Mouse (Mus musculus) hindbrain, embryonic 12.5 days (tissue): Measurements from ENCODE around the gene Cerk. TPM values are rescaled to one million over a fixed set of nuclear protein-coding genes. Genes with fewer than 3 reads are reported as not detected.
"Not testable (repeated sequence)": the region's sequence is repeated elsewhere in the genome, so short reads cannot be mapped to it uniquely, and the experiment has no call there.

ENCODE experiments used
- ATAC-seq: fragments of 200-750 bp; cut with Nextera tagmentation; 2 replicates; pipeline ENCODE4 v1.8.0; 2017; ENCODE audit warnings: moderate TSS enrichment; ENCODE audit not compliant: low FRiP score
- H3K27ac ChIP-seq: fragments of 300-500 bp; sonication (generic); 2 replicates; pipeline ENCODE4 v1.5.1; 2016; ENCODE audit warnings: mild to moderate bottlenecking
- H3K27me3 ChIP-seq: fragments of 300-500 bp; sonication (generic); 2 replicates; pipeline ENCODE4 v1.6.1; 2016; ENCODE audit warnings: mild to moderate bottlenecking
- H3K36me3 ChIP-seq: fragments of 300-500 bp; sonication (generic); 2 replicates; pipeline ENCODE4 v1.6.1; 2016; ENCODE audit warnings: mild to moderate bottlenecking
- H3K4me1 ChIP-seq: fragments of 300-500 bp; sonication (generic); 2 replicates; pipeline ENCODE4 v1.6.1; 2016
- H3K4me2 ChIP-seq: fragments of 300-500 bp; sonication (generic); replicated peaks from 2 replicates; pipeline ENCODE4 v1.6.1; 2016; ENCODE audit warnings: mild to moderate bottlenecking
- H3K4me3 ChIP-seq: fragments of 300-500 bp; sonication (generic); 2 replicates; pipeline ENCODE4 v1.5.1; 2016; ENCODE audit warnings: mild to moderate bottlenecking
- H3K9ac ChIP-seq: fragments of 300-500 bp; sonication (generic); 2 replicates; pipeline ENCODE4 v1.6.1; 2016; ENCODE audit warnings: mild to moderate bottlenecking, moderate library complexity
- H3K9me3 ChIP-seq: fragments of 300-500 bp; sonication (generic); replicated peaks from 2 replicates; pipeline ENCODE4 v1.6.1; 2016; ENCODE audit warnings: mild to moderate bottlenecking
- WGBS: fragments of 180-500 bp; shearing (Covaris S2); methylation state at CpG from one replicate; pipeline ENCODE4 v1.1.7; 2016; 5-methylcytosine and 5-hydroxymethylcytosine counted together
- polyA plus RNA-seq: library from polyadenylated mRNA; unstranded; fragments of >200 nt; fragmentation: Nextera tagmentation; extraction: Ambion mirVana; gene quantifications from 2 replicates; pipeline ENCODE4 v1.2.1, GENCODE M21; 2016

Cerk gene
- polyA plus RNA-seq, 1 experiment from 2014 or later: 26.0 TPM

DNA sequence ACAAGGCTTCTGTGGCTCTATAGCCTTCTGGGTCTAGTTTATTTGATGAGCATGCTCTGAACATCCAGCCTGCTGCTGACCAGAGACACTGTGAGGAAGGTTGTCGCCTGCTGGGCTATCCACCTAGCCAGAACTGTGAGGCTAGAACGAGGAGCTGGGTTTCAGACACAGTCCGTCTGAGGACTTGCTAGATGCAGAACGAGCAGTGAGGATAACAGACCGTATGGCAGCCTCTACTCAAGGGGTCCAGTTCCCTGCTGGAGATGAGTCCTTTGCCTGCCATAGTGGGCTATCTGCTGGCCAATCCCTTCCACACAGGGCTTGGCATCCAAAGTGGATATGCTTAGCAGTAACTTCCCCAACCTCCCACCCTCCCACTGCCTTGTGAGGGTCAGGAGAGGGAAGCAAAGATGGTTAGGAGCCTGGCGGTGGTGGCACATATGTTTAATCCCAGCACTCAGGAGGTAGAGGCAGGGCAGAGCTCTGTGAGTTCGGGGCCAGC lies 17.4 kb upstream of the Cerk start:
- H3K4me3 ChIP-seq: no peak overlapping the region
- no peaks in the 10 kb centered on the region for H3K27me3 ChIP-seq
- H3K36me3 ChIP-seq: no peaks in the 10 kb centered on the region
- peaks cover 6% of the 10 kb centered on the region; the same call in 1 of the 2 replicates for H3K4me1 ChIP-seq
- no peak overlapping the region for H3K4me2 ChIP-seq
- H3K9me3 ChIP-seq: no peaks in the 10 kb centered on the region
- H3K9ac ChIP-seq: no peak overlapping the region
- 80% methylated on average over 7 of the region's 7 CpGs for WGBS
- no peak for ATAC-seq
- no peak overlapping the region for H3K27ac ChIP-seq

DNA sequence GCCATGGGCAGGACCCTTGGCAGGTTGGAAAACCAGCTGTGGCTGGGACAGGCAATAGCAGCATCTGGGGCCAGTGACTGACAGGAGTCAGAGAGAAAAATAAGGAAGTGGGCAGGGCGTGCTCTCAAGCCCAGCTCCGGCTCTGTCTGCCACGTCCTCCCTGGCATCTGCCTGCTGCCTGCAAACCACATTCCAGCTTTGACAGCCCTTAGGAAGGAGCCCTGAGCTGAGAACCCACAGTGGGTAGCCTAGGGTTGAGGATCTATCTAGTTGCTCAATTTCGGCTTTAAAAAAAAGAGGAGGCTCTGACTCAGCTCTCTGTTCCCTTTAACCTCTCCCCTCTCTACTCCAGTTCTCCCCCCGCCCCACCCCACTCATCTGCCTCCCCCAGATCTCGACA lies 16.7 kb upstream of the Cerk start:
- no peak for ATAC-seq
- peaks cover 6% of the 10 kb centered on the region; the same call in 1 of the 2 replicates for H3K4me1 ChIP-seq
- no peak overlapping the region for H3K9ac ChIP-seq
- no peak overlapping the region for H3K27ac ChIP-seq
- no peaks in the 10 kb centered on the region for H3K36me3 ChIP-seq
- 52% methylated on average over 6 of the region's 6 CpGs for WGBS
- no peak overlapping the region for H3K4me2 ChIP-seq
- no peak overlapping the region for H3K4me3 ChIP-seq
- H3K9me3 ChIP-seq: no peaks in the 10 kb centered on the region
- no peaks in the 10 kb centered on the region for H3K27me3 ChIP-seq

- Histone ChIP-seq H3K4me3 (no peak overlapping the region), H3K36me3 (no peaks in the 10 kb centered on the region), H3K9ac (no peak overlapping the region), H3K9me3 (no peaks in the 10 kb centered on the region), H3K27me3 (no peaks in the 10 kb centered on the region), H3K4me1 (peaks cover 6% of the 10 kb centered on the region; the same call in 1 of the 2 replicates), H3K4me2 (no peak overlapping the region), H3K27ac (no peak overlapping the region)
- no peak for ATAC-seq
- WGBS: 65% methylated on average over 9 of the region's 9 CpGs
These were observed 15.9 kb upstream of the Cerk start for GRCm38 (mm10) chr15:86201696-86202330.

DNA sequence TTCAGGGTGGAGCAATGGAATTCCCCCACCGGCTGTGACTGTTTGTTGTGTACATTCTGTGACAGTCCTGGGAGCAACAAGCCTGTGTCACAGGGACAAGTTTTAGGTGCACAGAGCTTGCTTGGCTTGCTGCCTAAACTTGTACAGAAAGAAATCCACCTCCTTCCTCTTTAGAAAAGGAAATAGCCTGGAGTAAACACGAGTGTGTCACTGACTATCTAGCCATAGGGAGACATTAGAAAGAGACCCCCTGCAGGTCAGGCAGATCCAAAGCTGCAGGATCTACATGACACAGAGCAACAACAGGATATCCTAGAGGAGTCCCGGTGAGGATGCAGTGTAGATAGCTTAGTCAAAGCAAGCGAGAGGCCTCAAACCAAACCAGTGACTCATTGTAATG lies 15.2 kb upstream of the Cerk start:
- Histone ChIP-seq H3K4me1 (peaks cover 6% of the 10 kb centered on the region; the same call in 1 of the 2 replicates), H3K9ac (no peak overlapping the region), H3K4me2 (no peak overlapping the region), H3K27me3 (no peaks in the 10 kb centered on the region), H3K4me3 (no peak overlapping the region), H3K9me3 (no peaks in the 10 kb centered on the region), H3K27ac (no peak overlapping the region), H3K36me3 (no peaks in the 10 kb centered on the region)
- ATAC-seq: no peak
- 31% methylated on average over 4 of the region's 4 CpGs for WGBS

- no peak overlapping the region for H3K27ac ChIP-seq
- H3K27me3 ChIP-seq: no peaks in the 10 kb centered on the region
- WGBS: 53% methylated on average over 4 of the region's 4 CpGs
- no peak overlapping the region for H3K4me2 ChIP-seq
- H3K9ac ChIP-seq: no peak overlapping the region
- no peaks in the 10 kb centered on the region for H3K9me3 ChIP-seq
- H3K4me3 ChIP-seq: no peak overlapping the region
- no peaks in the 10 kb centered on the region for H3K36me3 ChIP-seq
- ATAC-seq: no peak
- peaks cover 6% of the 10 kb centered on the region; the same call in 1 of the 2 replicates for H3K4me1 ChIP-seq
These were observed 14.2 kb upstream of the Cerk start for GRCm38 (mm10) chr15:86200169-86200568.

DNA sequence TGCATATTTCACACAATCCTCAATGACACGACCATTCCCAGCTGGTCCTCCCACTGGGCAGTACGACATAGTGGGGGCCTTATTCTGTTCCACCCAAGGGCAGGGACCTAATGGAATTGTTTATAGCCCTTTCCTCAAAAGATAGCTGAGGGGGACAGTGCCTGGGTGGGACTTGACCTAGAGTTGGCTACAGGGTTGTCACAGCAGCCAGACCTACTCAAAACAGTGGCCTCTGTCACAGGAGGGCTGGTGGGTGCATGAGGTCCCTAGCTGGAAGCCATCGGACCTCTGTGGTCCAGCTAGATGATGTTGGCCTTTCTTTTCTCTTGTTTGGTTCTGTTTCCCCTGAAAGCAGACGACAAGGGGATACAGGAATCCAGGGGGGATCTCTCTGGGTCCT lies 13.5 kb upstream of the Cerk start:
- Histone ChIP-seq H3K27me3 (no peaks in the 10 kb centered on the region), H3K4me2 (no peak overlapping the region), H3K4me3 (no peak overlapping the region), H3K36me3 (no peaks in the 10 kb centered on the region), H3K9ac (no peak overlapping the region), H3K9me3 (no peaks in the 10 kb centered on the region), H3K4me1 (peaks cover 6% of the 10 kb centered on the region; the same call in 1 of the 2 replicates), H3K27ac (no peak overlapping the region)
- 76% methylated on average over 4 of the region's 4 CpGs for WGBS
- no peak for ATAC-seq

GRCm38 (mm10) chr15:86199052-86199451 lies 13.1 kb upstream of the Cerk start:
- 79% methylated on average over 5 of the region's 5 CpGs for WGBS
- no peak for ATAC-seq
- Histone ChIP-seq H3K9ac (no peak overlapping the region), H3K9me3 (no peaks in the 10 kb centered on the region), H3K4me2 (no peak overlapping the region), H3K27me3 (no peaks in the 10 kb centered on the region), H3K27ac (no peak overlapping the region), H3K4me1 (peaks cover 3% of the 10 kb centered on the region; the same call in 1 of the 2 replicates), H3K4me3 (no peak overlapping the region), H3K36me3 (no peaks in the 10 kb centered on the region)

- not testable (repeated sequence) for H3K27ac ChIP-seq, H3K4me3 ChIP-seq, H3K27me3 ChIP-seq, H3K36me3 ChIP-seq, H3K9ac ChIP-seq, H3K9me3 ChIP-seq, H3K4me2 ChIP-seq, H3K4me1 ChIP-seq
- 78% methylated on average over 55 of the region's 55 CpGs for WGBS
- peak; percentile 94 for ATAC-seq
These were observed 8.9 kb upstream of the Cerk start for GRCm38 (mm10) chr15:86194676-86195453.

GRCm38 (mm10) chr15:86191933-86192332 lies 6.0 kb upstream of the Cerk start:
- Histone ChIP-seq H3K4me2 (no peak overlapping the region), H3K9me3 (no peaks in the 10 kb centered on the region), H3K27ac (no peak overlapping the region), H3K4me1 (peaks cover 15% of the 10 kb centered on the region), H3K4me3 (no peak overlapping the region), H3K9ac (no peak overlapping the region), H3K27me3 (no peaks in the 10 kb centered on the region; the same call in 1 of the 2 replicates), H3K36me3 (no peaks in the 10 kb centered on the region)
- ATAC-seq: no peak
- 58% methylated on average over 3 of the region's 3 CpGs for WGBS

DNA sequence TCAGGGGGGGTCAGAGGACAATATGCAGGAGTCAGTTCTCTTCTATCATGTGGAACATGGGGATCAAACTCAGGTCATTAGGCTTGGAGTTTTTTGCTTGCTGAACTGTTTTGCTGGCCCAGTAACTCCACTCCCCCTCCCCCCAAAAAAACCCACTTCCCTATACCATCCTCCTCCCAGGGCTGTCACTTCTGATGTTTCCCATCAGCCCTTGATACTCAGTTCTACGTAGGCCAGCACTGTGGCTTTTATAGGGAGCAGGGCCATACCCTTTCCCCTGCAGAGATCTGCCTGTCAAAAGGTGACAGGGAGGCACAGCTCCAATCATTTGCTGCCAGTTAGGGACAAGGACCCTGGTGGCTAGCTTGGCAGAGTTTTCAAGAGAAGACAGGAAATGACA lies 5.6 kb upstream of the Cerk start:
- Histone ChIP-seq H3K4me3 (no peak overlapping the region), H3K27me3 (peaks cover 4% of the 10 kb centered on the region; the same call in 1 of the 2 replicates), H3K4me2 (no peak overlapping the region), H3K9me3 (no peaks in the 10 kb centered on the region), H3K9ac (no peak overlapping the region), H3K4me1 (peaks cover 19% of the 10 kb centered on the region), H3K36me3 (no peaks in the 10 kb centered on the region), H3K27ac (no peak overlapping the region)
- WGBS: 50% methylated on average over 1 of the region's 1 CpGs
- ATAC-seq: no peak

DNA sequence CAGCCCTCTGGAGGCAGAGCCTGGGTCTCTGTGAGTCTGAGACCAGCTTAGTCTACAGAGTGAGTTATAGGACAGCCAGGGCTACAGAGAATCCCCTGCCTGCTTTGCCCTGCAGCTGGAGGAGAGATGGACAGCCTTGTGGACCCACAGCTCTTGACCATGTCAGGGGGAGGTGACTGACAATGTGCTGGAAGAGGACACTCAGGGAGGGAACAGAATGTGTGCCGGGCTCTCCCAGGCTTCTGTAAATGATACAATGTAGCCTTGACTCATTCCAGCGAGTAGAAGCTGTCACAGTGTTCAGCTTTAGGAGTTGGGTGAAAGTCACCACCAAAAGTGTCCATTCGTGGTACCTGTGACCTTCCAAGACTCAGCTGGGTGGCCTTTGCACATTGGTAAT lies 4.4 kb upstream of the Cerk start:
- Histone ChIP-seq H3K27ac (no peak overlapping the region), H3K9me3 (no peaks in the 10 kb centered on the region), H3K27me3 (peaks cover 5% of the 10 kb centered on the region; the same call in 1 of the 2 replicates), H3K4me3 (no peak overlapping the region), H3K36me3 (no peaks in the 10 kb centered on the region), H3K4me2 (no peak overlapping the region), H3K4me1 (peaks cover 27% of the 10 kb centered on the region), H3K9ac (no peak overlapping the region)
- WGBS: 75% methylated on average over 3 of the region's 3 CpGs
- ATAC-seq: no peak

GRCm38 (mm10) chr15:86188746-86189470 lies 3.0 kb upstream of the Cerk start:
- no peak overlapping the region for H3K4me3 ChIP-seq
- no peak overlapping the region for H3K9ac ChIP-seq
- no peaks in the 10 kb centered on the region for H3K36me3 ChIP-seq
- peaks cover 38% of the 10 kb centered on the region for H3K4me1 ChIP-seq
- H3K9me3 ChIP-seq: no peaks in the 10 kb centered on the region
- peaks cover 5% of the 10 kb centered on the region; the same call in 1 of the 2 replicates for H3K27me3 ChIP-seq
- H3K4me2 ChIP-seq: no peak overlapping the region
- peak overlapping the region; percentile 66 for H3K27ac ChIP-seq
- 0 out of 2 replicates have a peak, but pooled peaks have one; percentile 18 for ATAC-seq
- 35% methylated on average over 10 of the region's 10 CpGs for WGBS
